Mouse (Mus musculus): ENCODE measurements around the gene Hoxd12.

Gene Hoxd12

GRCm38 (mm10) chr2:74696442-74697335, 21.9 kb downstream of the Hoxd12 start:
- no peak for DNase-seq

- no peak for DNase-seq
Measured at GRCm38 (mm10) chr2:74697567-74698121, 22.8 kb downstream of the Hoxd12 start, which contains the start of gene Hoxd9. Gene Hoxd9 (plus strand): TSS chr2:74697727.

- no peak for DNase-seq
Measured at GRCm38 (mm10) chr2:74698201-74699052, 23.6 kb downstream of the Hoxd12 start.

DNA sequence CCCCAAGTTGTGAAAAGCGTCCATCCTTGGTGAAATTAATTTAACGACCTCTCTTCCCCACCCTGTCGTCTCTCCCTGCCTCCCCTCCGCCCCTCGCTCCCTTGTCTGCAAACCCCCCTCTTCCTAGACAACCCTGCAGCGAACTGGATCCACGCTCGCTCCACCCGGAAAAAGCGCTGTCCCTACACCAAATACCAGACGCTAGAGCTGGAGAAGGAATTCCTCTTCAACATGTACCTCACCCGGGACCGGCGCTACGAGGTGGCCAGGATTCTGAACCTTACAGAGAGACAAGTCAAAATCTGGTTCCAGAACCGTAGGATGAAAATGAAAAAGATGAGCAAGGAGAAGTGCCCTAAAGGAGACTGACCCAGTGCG, 24.2 kb downstream of the Hoxd12 start:
- DNase-seq, result no peak

DNA sequence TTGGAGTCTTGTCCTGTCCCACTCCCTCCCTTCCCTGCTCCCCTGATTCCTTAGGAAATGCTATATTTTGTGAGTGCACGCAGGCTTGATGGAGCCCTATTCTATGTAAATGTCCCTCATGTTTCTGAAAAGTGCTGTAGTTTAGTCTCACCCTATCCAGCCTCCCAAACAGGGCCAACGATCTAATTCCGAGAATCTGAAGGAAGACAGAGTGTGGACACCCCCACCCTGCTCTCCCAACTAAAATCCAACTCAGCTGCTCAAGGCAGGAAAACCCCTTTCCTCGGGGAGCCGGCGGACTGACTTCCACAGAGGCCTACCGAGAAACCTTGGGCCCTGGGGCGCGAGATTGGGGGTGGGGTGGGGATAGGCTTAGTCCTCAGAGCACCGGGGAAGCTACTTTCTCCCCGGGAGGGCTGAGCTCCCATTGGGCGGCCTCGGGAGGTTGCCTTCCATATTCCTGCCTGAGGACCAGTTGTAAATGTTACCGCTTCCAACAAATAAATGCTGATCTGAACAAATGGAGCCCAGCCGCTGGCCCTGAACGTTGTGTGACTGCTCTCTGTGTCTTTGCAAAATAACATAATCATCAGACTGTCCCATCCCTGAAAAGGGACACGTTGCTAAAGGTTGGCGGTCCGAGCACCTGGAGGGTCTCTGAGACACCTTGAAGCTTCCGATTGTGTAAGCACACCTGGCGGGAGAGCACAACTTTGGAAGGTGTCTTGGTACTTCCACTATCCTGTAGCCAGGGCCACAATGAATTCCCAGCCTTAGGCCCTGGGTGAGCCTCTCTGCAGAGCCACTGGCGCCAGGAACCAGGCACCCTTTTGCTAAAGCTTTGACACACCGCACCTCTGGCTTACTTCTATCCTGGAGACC, 25.1 kb downstream of the Hoxd12 start:
- no peak for DNase-seq

GRCm38 (mm10) chr2:74700546-74701112, 25.8 kb downstream of the Hoxd12 start:
- no peak for DNase-seq

DNA sequence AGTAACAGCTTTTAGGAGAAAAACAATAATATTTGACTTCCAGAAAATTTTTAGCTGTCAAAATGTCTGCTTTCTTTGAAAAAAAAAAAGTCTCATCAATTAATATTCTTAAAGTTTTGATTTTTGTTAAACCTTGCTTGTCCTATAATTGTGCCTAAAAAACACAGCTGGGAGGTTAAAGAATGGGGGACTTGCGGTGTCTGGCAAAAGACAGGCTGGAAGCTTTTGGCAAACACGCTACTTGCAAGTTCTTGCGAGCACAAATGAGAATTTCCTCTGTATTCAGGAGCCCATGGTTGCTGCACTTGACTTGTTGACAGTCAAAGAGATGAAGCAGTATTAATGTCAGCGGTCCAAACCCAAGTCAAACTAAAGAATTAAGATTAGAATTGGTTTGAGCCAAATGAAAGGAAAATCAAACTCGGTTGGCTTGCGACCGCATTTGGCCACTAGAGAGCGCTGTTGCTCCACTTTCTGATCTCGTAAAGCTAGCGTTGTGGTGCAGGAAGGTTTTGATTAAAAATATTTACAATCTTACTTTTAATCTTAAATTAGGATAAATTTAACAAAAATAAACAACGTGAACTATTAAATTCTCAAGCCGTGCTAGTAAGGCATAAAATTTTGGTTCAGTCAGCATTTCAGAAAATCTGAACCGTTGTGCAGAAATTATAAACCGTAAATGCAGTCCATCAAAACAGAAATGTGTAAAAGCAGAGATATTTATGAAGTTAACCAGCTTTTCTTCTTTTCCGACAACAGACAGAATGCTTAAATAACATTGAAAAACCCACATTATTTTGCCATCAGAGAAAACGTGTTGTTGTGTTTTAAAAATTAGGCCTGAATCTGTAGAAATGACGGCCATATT, 27.4 kb downstream of the Hoxd12 start:
- peak; percentile 73 to 78 for DNase-seq

DNA sequence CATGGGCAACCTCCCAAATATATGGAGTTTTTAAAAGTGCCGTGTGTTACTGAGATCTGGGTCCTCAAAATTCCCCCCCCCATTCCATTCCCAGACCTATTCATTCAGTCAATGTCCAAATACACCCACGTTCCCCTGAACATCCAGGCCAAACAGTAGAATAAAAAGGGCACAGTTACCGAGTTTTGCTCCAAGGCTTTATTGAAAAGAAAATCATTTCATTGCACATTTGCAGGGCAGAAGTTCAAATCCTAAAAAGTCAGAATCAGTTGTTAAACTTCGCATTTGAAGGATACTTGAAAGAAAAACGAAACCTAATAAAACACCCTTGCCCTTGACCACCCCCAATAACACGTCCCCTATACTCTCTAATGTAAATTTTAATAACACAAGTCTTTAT, 28.0 kb downstream of the Hoxd12 start:
- DNase-seq, result no peak

DNA sequence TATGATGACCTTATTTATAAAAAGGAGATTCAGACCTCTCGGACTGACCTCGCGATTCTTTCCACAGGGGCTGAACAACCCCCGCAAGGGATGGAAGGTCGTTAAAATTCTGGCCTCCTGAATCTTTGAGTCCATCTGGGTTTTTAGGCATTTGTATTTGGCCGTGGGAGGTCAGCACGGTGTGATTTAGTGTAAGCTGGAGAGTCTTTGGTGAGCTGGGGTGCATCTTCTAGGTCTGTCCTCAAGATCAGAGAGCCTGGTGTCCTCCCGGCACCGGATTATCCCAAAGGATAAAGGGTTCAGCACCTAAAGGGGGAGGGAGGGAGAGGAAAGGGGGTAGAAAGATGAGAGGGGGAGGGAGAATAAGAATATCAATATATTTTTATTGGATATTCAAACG, 28.5 kb downstream of the Hoxd12 start:
- DNase-seq, result no peak

- DNase-seq, result no peak
Measured at GRCm38 (mm10) chr2:74703720-74704392, 29.0 kb downstream of the Hoxd12 start.

DNA sequence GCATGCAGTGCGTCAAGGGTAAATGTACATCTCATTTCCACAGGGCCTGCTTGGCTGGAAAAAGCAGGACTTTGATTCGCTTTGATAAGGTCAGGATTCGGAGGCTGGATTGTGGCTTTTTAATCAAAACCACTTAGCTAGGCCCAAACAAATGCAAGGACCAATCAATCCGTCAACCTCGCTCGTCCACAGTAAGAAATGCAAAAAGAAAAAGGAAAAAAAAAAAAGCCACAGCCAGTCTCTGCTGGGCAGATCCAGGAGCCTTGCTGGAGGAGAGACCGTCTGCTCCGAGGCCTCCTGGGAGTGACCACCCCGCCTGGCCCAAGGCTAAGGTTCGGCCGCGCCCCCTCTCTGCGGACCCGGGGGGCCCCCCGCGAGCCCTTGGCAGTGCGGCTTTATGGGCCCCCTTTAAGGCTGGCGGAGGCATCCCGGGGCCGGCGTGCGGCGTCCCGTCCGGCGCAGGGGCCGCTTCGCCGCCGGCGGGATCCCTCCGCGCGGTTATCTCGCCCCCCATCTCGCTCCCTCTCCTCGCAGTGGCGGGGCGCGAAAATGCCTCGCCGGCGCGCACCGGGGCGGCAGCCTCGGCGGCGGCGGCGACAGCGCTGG, 29.7 kb downstream of the Hoxd12 start, which contains the start of gene Hoxd8:
Gene Hoxd8, plus strand, starts transcription at position 223 of the 606 bp plus-strand sequence.
- no peak for DNase-seq

DNA sequence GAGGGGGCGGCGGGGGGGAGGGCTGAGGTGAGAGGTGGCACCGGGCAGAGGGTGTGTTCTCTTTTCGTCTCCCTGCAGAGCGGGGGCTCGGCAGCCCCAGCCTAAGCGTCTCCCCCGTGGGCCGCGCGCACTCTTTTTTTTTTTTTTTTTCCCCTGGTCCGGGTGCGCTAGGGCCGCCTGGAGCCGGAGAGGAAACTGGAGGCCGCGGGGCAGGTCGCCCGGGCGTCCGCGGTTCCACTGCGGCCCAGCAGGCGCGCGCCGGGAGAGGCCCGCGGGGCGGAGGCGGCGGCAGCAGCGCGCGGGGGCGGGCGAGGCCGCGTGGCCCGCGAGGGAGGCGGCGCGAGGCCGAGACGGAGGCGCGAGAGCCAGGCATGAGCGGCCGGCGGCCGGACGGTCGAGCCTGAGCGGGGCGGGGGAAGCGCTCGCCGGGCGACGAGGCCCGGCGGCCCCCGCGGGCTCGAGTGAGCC, 30.2 kb downstream of the Hoxd12 start:
- DNase-seq, result no peak

- DNase-seq, result no peak
Measured at GRCm38 (mm10) chr2:74705467-74706089, 30.8 kb downstream of the Hoxd12 start.

DNA sequence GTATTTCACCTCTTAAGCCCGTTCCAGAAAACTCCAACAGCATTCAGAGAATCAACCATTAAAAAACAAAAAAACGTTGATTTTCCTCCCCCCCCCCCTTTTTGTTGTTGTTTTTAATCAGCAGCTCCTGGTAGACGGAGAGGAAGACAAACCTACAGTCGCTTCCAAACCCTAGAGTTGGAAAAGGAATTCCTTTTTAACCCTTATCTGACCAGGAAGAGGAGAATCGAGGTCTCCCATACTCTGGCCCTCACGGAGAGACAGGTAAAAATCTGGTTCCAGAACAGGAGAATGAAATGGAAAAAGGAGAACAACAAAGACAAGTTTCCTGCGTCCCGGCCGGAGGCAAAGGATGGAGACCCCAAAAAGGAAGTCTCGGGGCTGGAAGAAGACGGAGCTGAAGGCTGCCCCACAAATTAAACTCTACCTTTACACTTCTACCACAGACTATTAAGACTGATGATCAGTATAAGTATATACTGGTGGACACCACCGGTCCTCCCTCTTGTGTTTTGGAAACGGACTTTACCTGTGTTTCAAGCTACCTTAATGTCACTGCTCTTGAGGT, 31.7 kb downstream of the Hoxd12 start:
- DNase-seq, result no peak

DNA sequence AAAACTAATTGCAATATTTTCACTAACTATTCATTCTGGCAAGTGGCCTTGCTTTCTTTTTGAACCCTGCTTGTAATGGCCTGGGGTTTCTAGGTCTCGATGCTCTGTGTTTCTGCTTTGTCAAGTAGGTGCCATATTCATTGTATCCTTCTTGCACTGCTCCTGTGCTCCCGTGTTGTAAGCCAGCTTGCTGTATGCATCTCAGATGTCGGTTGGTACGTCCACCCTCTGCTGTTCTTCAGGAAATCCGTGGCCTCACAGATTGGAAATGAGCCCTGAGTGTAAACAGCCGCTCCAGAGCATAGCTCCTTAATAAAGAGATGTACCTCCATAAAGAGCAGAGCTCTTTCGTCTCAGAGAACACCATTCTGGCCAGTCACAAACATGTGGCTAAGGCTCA, 32.8 kb downstream of the Hoxd12 start:
- no peak for DNase-seq

- DNase-seq, result no peak
Measured at GRCm38 (mm10) chr2:74708676-74709075, 33.9 kb downstream of the Hoxd12 start.

- DNase-seq, result no peak
Measured at GRCm38 (mm10) chr2:74709465-74710419, 34.9 kb downstream of the Hoxd12 start.

Data from cerebellum, postnatal 36 days (tissue).